Mouse (Mus musculus): Measurements from ENCODE around the gene Necap2. TPM values are rescaled to one million over a fixed set of nuclear protein-coding genes. Genes with fewer than 3 reads are reported as not detected.

The Necap2 gene
- total RNA-seq, 1 experiment: 28.3 TPM

DNA sequence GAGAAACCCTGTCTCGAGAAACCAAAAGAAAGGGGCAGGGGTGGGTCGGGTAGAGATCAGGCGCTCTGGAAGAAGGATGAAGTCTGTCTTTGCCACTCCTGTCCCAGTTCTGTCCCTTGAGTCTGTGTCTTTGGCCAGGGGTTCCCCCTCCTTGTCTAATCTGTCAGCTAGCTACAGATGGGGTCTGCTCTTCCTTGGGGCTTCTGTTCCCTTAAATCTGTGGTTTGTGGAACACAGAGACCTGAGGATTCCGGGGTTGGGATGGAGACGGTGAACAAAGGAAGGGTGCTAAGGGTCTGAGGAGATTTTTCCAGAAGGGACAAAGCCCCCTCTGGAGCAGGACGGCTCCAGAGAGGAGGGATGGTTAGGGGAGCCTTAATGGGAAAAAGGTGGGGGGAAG, 9.9 kb upstream of the Necap2 start, which contains the start of gene Spata21:
Gene Spata21, plus strand, starts transcription at position 301 of the 400 bp plus-strand sequence.
- no peaks in the 10 kb centered on the region for H3K36me3 ChIP-seq (ENCODE audit: control insufficient read depth, insufficient read depth, low read length, poor library complexity, severe bottlenecking)
- no peak for TF ChIP-seq HCFC1 (IDR thresholded peaks at IDR 0.05; ENCODE audit: borderline replicate concordance, insufficient read depth, low read length)
- no peak for TF ChIP-seq CHD2 (IDR thresholded peaks at IDR 0.05; ENCODE audit: low read depth, low read length)
- no peak for TF ChIP-seq ZC3H11A (IDR thresholded peaks at IDR 0.05; ENCODE audit: borderline replicate concordance, low read depth, low read length)
- TF ChIP-seq ZNF384 (IDR thresholded peaks at IDR 0.05; ENCODE audit: low read depth, low read length): no peak
- TF ChIP-seq MAFK (IDR thresholded peaks at IDR 0.05; ENCODE audit: insufficient read depth, low read depth, low read length): no peak
- in situ Hi-C loops (cut with MboI; ENCODE audit: low sequenced_read_pairs in 2 of 2, unreplicated experiment in 2 of 2): no loop called here
- no peak within 1 kb of the TSS for H3K9ac ChIP-seq (ENCODE audit: insufficient read depth, low read depth, low read length, poor library complexity, severe bottlenecking)
- H3K4me1 ChIP-seq (ENCODE audit: control insufficient read depth in 2 of 2, insufficient read depth in 2 of 2, low read length in 2 of 2, poor library complexity in 1 of 2): peaks cover 0 to 7% of the 10 kb centered on the region in 2 experiments; a peak in 1 of 4 replicates
- no peak within 1 kb of the TSS for H3K27ac ChIP-seq (ENCODE audit: insufficient read depth, low read depth, low read length, poor library complexity, severe bottlenecking)
- DNase-seq (ENCODE audit: low read depth, low spot score): no peak
- no peaks in the 10 kb centered on the region for H3K9me3 ChIP-seq (ENCODE audit: control insufficient read depth, insufficient read depth, low read depth, low read length)
- H3K4me3 ChIP-seq (ENCODE audit: insufficient read depth in 1 of 2, low read depth in 1 of 2, low read length in 2 of 2, poor library complexity in 1 of 2, severe bottlenecking in 1 of 2): no peak within 1 kb of the TSS

DNA sequence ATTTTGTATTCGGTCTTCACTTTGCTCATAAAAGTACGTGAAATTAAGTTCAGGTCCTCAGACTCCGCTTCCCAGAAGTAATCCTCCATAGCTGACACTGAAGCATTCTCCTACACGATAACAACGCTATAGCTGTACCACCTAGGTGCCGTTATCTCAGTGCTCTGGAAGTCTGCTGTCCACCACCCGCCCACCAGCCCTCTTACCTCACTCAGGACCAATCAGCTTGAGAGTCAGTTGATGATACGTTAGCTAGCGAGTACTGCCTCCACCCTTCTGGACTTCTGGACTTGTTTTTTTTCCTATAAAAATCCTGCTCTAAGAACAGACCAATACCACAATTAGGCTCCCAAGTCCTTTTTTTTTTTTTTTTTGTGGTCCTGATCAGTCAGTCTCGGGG, 8.7 kb upstream of the Necap2 start:
- in situ Hi-C loops (cut with MboI; ENCODE audit: low sequenced_read_pairs in 2 of 2, unreplicated experiment in 2 of 2): no loop called here
- H3K4me1 ChIP-seq (ENCODE audit: control insufficient read depth in 2 of 2, insufficient read depth in 2 of 2, low read length in 2 of 2, poor library complexity in 1 of 2): peaks cover 0 to 7% of the 10 kb centered on the region in 2 experiments; a peak in 1 of 4 replicates
- H3K9ac ChIP-seq (ENCODE audit: insufficient read depth, low read depth, low read length, poor library complexity, severe bottlenecking): no peak overlapping the region
- TF ChIP-seq CHD2 (IDR thresholded peaks at IDR 0.05; ENCODE audit: low read depth, low read length) (no peak), MAFK (IDR thresholded peaks at IDR 0.05; ENCODE audit: insufficient read depth, low read depth, low read length) (no peak), ZC3H11A (IDR thresholded peaks at IDR 0.05; ENCODE audit: borderline replicate concordance, low read depth, low read length) (no peak), ZNF384 (IDR thresholded peaks at IDR 0.05; ENCODE audit: low read depth, low read length) (no peak), HCFC1 (IDR thresholded peaks at IDR 0.05; ENCODE audit: borderline replicate concordance, insufficient read depth, low read length) (no peak)
- no peaks in the 10 kb centered on the region for H3K9me3 ChIP-seq (ENCODE audit: control insufficient read depth, insufficient read depth, low read depth, low read length)
- H3K27ac ChIP-seq (ENCODE audit: insufficient read depth, low read depth, low read length, poor library complexity, severe bottlenecking): no peak overlapping the region
- no peak overlapping the region for H3K4me3 ChIP-seq (ENCODE audit: insufficient read depth in 1 of 2, low read depth in 1 of 2, low read length in 2 of 2, poor library complexity in 1 of 2, severe bottlenecking in 1 of 2)
- DNase-seq (ENCODE audit: low read depth, low spot score): no peak
- no peaks in the 10 kb centered on the region for H3K36me3 ChIP-seq (ENCODE audit: control insufficient read depth, insufficient read depth, low read length, poor library complexity, severe bottlenecking)

GRCm38 (mm10) chr4:141078510-141079137, 467 bp upstream of the Necap2 start:
- peaks cover 2 to 7% of the 10 kb centered on the region in 2 experiments; a peak in 1 of 4 replicates for H3K4me1 ChIP-seq (ENCODE audit: control insufficient read depth in 2 of 2, insufficient read depth in 2 of 2, low read length in 2 of 2, poor library complexity in 1 of 2)
- peak overlapping the region; percentile 41 for H3K9ac ChIP-seq (ENCODE audit: insufficient read depth, low read depth, low read length, poor library complexity, severe bottlenecking)
- H3K4me3 ChIP-seq (ENCODE audit: insufficient read depth in 1 of 2, low read depth in 1 of 2, low read length in 2 of 2, poor library complexity in 1 of 2, severe bottlenecking in 1 of 2): peak overlapping the region; percentile 50 to 87; a peak in 3 of 4 replicates
- no peak overlapping the region for H3K27ac ChIP-seq (ENCODE audit: insufficient read depth, low read depth, low read length, poor library complexity, severe bottlenecking)
- in situ Hi-C loops (cut with MboI; ENCODE audit: low sequenced_read_pairs in 2 of 2, unreplicated experiment in 2 of 2): no loop called here
- DNase-seq (ENCODE audit: low read depth, low spot score): no peak
- no peaks in the 10 kb centered on the region for H3K9me3 ChIP-seq (ENCODE audit: control insufficient read depth, insufficient read depth, low read depth, low read length)
- TF ChIP-seq ZC3H11A (IDR thresholded peaks at IDR 0.05; ENCODE audit: borderline replicate concordance, low read depth, low read length): no peak
- TF ChIP-seq MAFK (IDR thresholded peaks at IDR 0.05; ENCODE audit: insufficient read depth, low read depth, low read length): no peak
- no peak for TF ChIP-seq CHD2 (IDR thresholded peaks at IDR 0.05; ENCODE audit: low read depth, low read length)
- TF ChIP-seq ZNF384 (IDR thresholded peaks at IDR 0.05; ENCODE audit: low read depth, low read length): no peak
- TF ChIP-seq HCFC1 (IDR thresholded peaks at IDR 0.05; ENCODE audit: borderline replicate concordance, insufficient read depth, low read length): no peak
- H3K36me3 ChIP-seq (ENCODE audit: control insufficient read depth, insufficient read depth, low read length, poor library complexity, severe bottlenecking): peaks cover 1% of the 10 kb centered on the region; the same call in 1 of the 2 replicates

- Histone ChIP-seq H3K9ac (ENCODE audit: insufficient read depth, low read depth, low read length, poor library complexity, severe bottlenecking) (peak overlapping the region; percentile 92; the same call in 1 of the 2 replicates), H3K4me3 (ENCODE audit: insufficient read depth in 1 of 2, low read depth in 1 of 2, low read length in 2 of 2, poor library complexity in 1 of 2, severe bottlenecking in 1 of 2) (peak overlapping the region; percentile 87 to 96), H3K9me3 (ENCODE audit: control insufficient read depth, insufficient read depth, low read depth, low read length) (no peaks in the 10 kb centered on the region), H3K36me3 (ENCODE audit: control insufficient read depth, insufficient read depth, low read length, poor library complexity, severe bottlenecking) (peaks cover 13% of the 10 kb centered on the region; the same call in 1 of the 2 replicates), H3K27ac (ENCODE audit: insufficient read depth, low read depth, low read length, poor library complexity, severe bottlenecking) (no peak overlapping the region), H3K4me1 (ENCODE audit: control insufficient read depth in 2 of 2, insufficient read depth in 2 of 2, low read length in 2 of 2, poor library complexity in 1 of 2) (peaks cover 2 to 7% of the 10 kb centered on the region in 2 experiments; a peak in 1 of 4 replicates)
- TF ChIP-seq ZNF384 (IDR thresholded peaks at IDR 0.05; ENCODE audit: low read depth, low read length): no peak
- TF ChIP-seq MAFK (IDR thresholded peaks at IDR 0.05; ENCODE audit: insufficient read depth, low read depth, low read length): no peak
- no peak for TF ChIP-seq ZC3H11A (IDR thresholded peaks at IDR 0.05; ENCODE audit: borderline replicate concordance, low read depth, low read length)
- no peak for TF ChIP-seq HCFC1 (IDR thresholded peaks at IDR 0.05; ENCODE audit: borderline replicate concordance, insufficient read depth, low read length)
- TF ChIP-seq CHD2 (IDR thresholded peaks at IDR 0.05; ENCODE audit: low read depth, low read length): no peak
- no peak for DNase-seq (ENCODE audit: low read depth, low spot score)
- in situ Hi-C loops (cut with MboI; ENCODE audit: low sequenced_read_pairs in 2 of 2, unreplicated experiment in 2 of 2): no loop called here
These were observed 1.2 kb downstream of the Necap2 start for GRCm38 (mm10) chr4:141076761-141077506.
